Mouse (Mus musculus) embryonic facial prominence, embryonic 12.5 days (tissue): ENCODE measurements at regions not wholly inside any gene's neighbourhood (a gene's known extent, or its start where the extent isn't known, plus 50 kb on each side); places are given as distances from the start of the nearest gene placed in this dataset.

Experiments used
- ATAC-seq: fragments of 200-750 bp; cut with Nextera tagmentation; 2 replicates; pipeline ENCODE4 v1.8.0; 2017; ENCODE audit not compliant: insufficient number of reproducible peaks, insufficient read depth, low FRiP score, low TSS enrichment
- H3K27ac ChIP-seq: fragments of 300-500 bp; sonication (generic); 2 replicates; pipeline ENCODE4 v1.5.1; 2016; ENCODE audit warnings: mild to moderate bottlenecking
- H3K27me3 ChIP-seq: fragments of 300-500 bp; sonication (generic); 2 replicates; pipeline ENCODE4 v1.6.1; 2016; ENCODE audit warnings: mild to moderate bottlenecking, moderate library complexity
- H3K36me3 ChIP-seq: fragments of 300-500 bp; sonication (generic); 2 replicates; pipeline ENCODE4 v1.6.1; 2016; ENCODE audit warnings: mild to moderate bottlenecking
- H3K4me1 ChIP-seq: fragments of 300-500 bp; sonication (generic); 2 replicates; pipeline ENCODE4 v1.6.1; 2016
- H3K4me2 ChIP-seq: fragments of 300-500 bp; sonication (generic); replicated peaks from 2 replicates; pipeline ENCODE4 v1.6.1; 2016; ENCODE audit warnings: mild to moderate bottlenecking, moderate library complexity
- H3K4me3 ChIP-seq: fragments of 300-500 bp; sonication (generic); 2 replicates; pipeline ENCODE4 v1.5.1; 2016; ENCODE audit warnings: mild to moderate bottlenecking
- H3K9ac ChIP-seq: fragments of 300-500 bp; sonication (generic); 2 replicates; pipeline ENCODE4 v1.6.1; 2016; ENCODE audit warnings: mild to moderate bottlenecking, moderate library complexity
- H3K9me3 ChIP-seq: fragments of 300-500 bp; sonication (generic); 2 replicates; pipeline ENCODE4 v1.6.1; 2016; ENCODE audit warnings: mild to moderate bottlenecking, moderate library complexity
- WGBS: fragments of 180-500 bp; shearing (Covaris S2); methylation state at CpG from one replicate; pipeline ENCODE4 v1.1.7; 2016; 5-methylcytosine and 5-hydroxymethylcytosine counted together

DNA sequence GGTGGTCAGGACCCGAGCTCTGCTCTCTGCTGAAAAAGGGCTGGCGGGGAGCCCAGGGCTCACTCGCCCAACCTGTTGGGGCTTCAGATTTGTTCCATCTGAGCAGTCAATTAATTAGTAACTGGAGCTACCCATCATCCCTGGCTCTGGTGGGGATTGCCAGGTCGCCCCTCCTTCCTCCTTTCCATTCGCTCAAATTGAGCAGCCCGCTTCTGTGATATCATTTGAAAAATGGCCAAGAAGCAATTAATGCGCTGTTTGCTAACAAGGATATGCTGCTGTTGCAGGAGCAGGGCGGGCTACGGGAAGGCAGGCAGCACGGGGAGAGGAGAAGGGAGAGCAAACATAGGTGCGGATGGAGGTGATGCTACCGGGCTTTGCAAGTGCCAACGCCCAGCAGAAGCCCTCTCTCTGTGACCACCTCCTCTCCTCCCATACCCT, 76.3 kb upstream of the Pitx1 start:
- Histone ChIP-seq H3K9me3 (no peaks in the 10 kb centered on the region), H3K9ac (no peak overlapping the region), H3K27ac (no peak overlapping the region), H3K4me1 (peaks cover 5% of the 10 kb centered on the region; the same call in 1 of the 2 replicates), H3K4me2 (no peak overlapping the region), H3K36me3 (no peaks in the 10 kb centered on the region), H3K4me3 (no peak overlapping the region), H3K27me3 (no peaks in the 10 kb centered on the region)
- ATAC-seq = no peak
- 70% methylated on average over 13 of the region's 13 CpGs for WGBS

DNA sequence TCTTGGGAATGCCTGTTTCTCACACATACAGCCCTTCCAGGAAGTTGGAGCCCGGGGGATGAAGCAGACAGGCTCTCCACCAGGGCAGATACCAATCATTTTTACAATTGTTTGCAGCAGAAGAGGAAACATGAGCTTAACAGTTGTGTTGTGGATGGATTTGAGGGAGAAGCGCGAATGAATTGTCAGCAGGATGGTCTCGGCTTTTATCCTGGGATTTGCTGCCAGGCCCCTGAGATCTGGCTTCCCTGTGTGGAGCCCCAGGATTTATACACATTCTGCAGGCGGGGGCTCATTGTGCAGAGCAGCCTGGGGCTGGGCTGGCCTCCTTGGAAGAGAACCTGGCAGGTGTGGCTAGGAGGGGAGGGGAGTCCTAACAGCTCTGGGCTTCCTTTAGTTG, 73.9 kb upstream of the Pitx1 start:
- no peak overlapping the region for H3K4me2 ChIP-seq
- no peak for ATAC-seq
- 14% methylated on average over 5 of the region's 5 CpGs for WGBS

DNA sequence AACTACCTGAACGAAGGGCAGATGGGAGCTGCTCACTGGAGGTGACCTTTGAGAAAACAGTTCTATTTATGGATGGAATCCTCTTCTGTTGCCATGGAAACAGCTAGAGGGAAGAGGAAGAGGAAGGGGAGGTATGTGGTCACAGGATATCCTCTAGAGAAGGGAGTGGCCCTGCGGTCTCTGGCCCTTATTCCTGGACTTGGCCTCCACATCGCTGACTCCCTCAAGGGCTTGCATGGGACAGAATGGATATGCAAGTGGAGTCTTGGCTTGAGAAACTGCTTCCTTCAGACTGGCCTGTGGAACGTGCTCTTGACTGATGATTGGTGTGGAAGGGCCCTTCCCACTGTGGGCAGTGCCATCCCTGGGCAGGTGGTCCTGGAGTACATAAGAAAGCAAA, 68.9 kb upstream of the Pitx1 start:
- Histone ChIP-seq H3K4me1 (peaks cover 12% of the 10 kb centered on the region; the same call in 1 of the 2 replicates), H3K4me3 (no peak overlapping the region), H3K27ac (no peak overlapping the region), H3K27me3 (no peaks in the 10 kb centered on the region; the same call in 1 of the 2 replicates), H3K9ac (no peak overlapping the region), H3K9me3 (no peaks in the 10 kb centered on the region), H3K36me3 (no peaks in the 10 kb centered on the region), H3K4me2 (no peak overlapping the region)
- WGBS = 81% methylated on average over 4 of the region's 4 CpGs
- no peak for ATAC-seq

More for the DNA sequence above, 73.9 kb upstream of the Pitx1 start:
- Histone ChIP-seq H3K4me3 (no peak overlapping the region), H3K9ac (no peak overlapping the region), H3K27ac (peak overlapping the region; percentile 54; the same call in 1 of the 2 replicates), H3K36me3 (no peaks in the 10 kb centered on the region), H3K9me3 (no peaks in the 10 kb centered on the region), H3K4me1 (peaks cover 5% of the 10 kb centered on the region; the same call in 1 of the 2 replicates), H3K27me3 (no peaks in the 10 kb centered on the region)

DNA sequence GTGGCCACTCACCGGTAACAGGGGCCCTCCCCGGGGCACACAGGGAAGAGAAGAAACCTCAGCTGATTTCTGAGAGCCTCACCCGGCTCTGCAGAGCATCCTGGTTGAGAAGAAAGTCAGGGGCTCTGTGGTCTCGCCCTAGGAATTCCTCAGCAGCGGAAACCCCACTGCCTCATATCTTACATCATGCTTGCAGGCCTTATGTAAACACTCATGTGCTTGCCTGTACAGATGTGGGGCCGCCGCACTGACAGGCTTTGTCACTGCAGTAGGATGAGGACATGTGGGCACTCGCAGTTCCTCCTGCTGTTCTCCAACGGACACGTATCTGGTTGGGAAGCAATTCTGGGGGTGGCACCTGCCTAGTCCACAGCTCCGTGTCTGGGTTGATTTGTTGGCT, 66.3 kb upstream of the Pitx1 start:
- peaks cover 30% of the 10 kb centered on the region for H3K4me1 ChIP-seq
- ATAC-seq = no peak
- H3K9ac ChIP-seq = no peak overlapping the region
- H3K27me3 ChIP-seq = peaks cover 4% of the 10 kb centered on the region; the same call in 1 of the 2 replicates
- WGBS = 61% methylated on average over 11 of the region's 11 CpGs
- no peak overlapping the region for H3K4me3 ChIP-seq
- no peak overlapping the region for H3K4me2 ChIP-seq
- H3K36me3 ChIP-seq = no peaks in the 10 kb centered on the region
- no peaks in the 10 kb centered on the region for H3K9me3 ChIP-seq
- H3K27ac ChIP-seq = no peak overlapping the region

DNA sequence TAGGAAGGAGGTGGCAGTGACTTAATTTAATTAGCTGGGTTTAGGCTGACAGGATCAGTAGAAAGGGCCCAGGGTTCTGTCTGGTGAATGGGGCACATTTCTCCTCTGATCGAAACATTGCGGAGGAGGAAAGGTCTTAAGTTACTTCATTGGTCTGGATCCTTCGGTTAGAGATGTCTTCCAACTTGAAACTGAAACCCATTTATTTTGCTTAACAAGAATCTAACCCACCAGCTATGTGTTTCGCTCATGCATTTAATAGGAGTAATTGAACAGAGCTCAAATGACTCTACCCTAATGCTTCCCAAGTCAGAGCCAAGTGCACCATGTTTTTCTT, 64.2 kb upstream of the Pitx1 start:
- H3K9me3 ChIP-seq = no peaks in the 10 kb centered on the region
- WGBS = 67% methylated on average over 4 of the region's 4 CpGs
- peaks cover 4% of the 10 kb centered on the region; the same call in 1 of the 2 replicates for H3K27me3 ChIP-seq
- H3K27ac ChIP-seq = no peak overlapping the region
- H3K4me2 ChIP-seq = no peak overlapping the region
- H3K4me3 ChIP-seq = no peak overlapping the region
- H3K4me1 ChIP-seq = peaks cover 30% of the 10 kb centered on the region
- no peak overlapping the region for H3K9ac ChIP-seq
- H3K36me3 ChIP-seq = no peaks in the 10 kb centered on the region
- ATAC-seq = no peak

DNA sequence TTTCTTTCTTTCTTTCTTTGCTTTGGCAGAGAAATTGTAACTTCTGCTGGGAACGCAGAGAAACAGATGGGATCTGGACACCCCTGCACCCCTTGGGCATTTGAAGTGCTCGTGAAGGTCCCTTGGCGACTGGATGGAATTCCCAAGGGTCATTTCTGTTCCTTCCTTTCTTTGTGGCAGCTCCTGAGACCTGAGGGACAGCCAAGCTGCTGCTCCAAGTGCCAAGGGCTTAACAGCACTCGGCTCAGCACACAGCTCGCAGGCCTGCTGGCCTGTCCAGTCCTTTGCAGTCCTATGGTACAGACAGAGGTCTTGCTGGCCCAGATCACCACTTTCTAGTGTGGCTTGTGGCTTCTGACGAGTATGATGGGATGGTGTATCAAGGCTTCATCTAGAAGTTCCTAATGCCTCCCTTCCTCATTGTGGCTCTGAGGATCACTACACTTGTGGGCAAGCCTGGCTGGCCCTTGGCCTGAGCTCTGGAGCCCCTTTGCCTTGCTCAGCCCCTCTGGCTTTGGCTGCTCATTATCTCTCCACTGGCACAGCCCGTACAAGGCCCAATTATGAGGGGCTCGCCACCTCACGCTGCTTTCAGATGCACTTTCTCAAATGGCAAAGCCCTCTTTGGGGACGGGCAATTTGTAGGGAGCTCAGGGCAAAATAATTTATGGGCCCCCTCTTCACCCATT, 63.7 kb upstream of the Pitx1 start:
- no peak overlapping the region for H3K4me3 ChIP-seq
- ATAC-seq = no peak
- no peak overlapping the region for H3K4me2 ChIP-seq
- H3K36me3 ChIP-seq = no peaks in the 10 kb centered on the region
- peaks cover 4% of the 10 kb centered on the region; the same call in 1 of the 2 replicates for H3K27me3 ChIP-seq
- 65% methylated on average over 10 of the region's 10 CpGs for WGBS
- no peak overlapping the region for H3K9ac ChIP-seq
- no peak overlapping the region for H3K27ac ChIP-seq
- peaks cover 30% of the 10 kb centered on the region for H3K4me1 ChIP-seq
- no peaks in the 10 kb centered on the region for H3K9me3 ChIP-seq

DNA sequence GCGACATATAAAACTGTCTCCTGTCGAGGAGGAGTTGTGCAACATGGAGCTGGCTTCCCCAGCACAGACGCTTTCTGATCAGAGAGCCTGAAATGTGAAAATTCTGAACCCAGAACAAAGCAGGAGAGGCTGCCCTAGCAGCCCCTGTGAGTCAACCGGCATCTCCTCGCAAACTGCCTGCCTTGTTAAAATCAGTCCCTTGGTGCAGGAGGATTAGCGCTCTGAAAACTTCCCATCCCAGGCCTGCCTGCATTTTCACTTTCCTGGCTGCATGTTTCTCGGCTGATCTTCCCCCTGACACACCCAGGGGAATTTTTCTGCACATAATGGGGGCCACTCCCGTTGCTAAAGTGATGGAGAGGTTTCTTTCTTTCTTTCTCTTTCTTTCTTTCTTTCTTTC, 63.0 kb upstream of the Pitx1 start:
- peak overlapping the region; percentile 50; the same call in 1 of the 2 replicates for H3K27ac ChIP-seq
- no peak for ATAC-seq
- no peaks in the 10 kb centered on the region for H3K9me3 ChIP-seq
- peaks cover 30% of the 10 kb centered on the region for H3K4me1 ChIP-seq
- no peaks in the 10 kb centered on the region for H3K36me3 ChIP-seq
- H3K27me3 ChIP-seq = peaks cover 4% of the 10 kb centered on the region
- no peak overlapping the region for H3K4me2 ChIP-seq
- no peak overlapping the region for H3K4me3 ChIP-seq
- 34% methylated on average over 8 of the region's 8 CpGs for WGBS
- no peak overlapping the region for H3K9ac ChIP-seq

DNA sequence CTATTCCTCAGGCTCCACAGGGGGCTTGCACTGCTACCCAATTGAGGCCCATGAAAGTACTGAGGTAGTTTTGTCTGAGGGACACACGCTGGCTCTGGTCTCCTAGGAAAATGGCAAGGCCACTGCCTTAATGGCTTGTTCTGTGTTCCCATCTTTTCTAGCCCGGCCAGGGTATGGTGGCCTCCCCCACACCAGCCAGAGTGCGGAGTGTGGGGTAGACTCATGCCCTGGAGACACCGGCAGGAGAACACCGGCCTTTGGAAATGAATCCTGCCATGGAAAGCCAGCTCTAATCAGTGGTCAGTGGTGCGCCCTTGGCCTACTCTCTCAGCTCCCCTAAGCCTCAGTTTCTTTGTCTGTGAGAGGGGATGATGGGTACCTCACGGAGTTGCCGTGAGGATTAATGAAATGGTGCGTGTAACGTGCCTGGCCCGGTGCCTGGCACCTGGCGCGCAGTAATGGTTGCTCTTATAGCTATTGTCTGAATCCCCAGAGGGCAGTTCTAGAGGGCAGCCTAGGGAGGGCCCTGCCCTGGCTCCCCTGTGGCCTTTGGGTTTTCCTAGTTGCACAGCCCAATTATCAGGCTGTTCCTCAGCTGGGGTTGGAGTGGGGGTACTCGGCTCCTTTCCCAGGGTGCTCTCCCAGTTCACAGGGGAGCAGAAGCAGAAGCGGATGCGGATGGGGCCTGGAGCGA, 62.4 kb upstream of the Pitx1 start:
- Histone ChIP-seq H3K9ac (no peak overlapping the region), H3K36me3 (no peaks in the 10 kb centered on the region), H3K9me3 (no peaks in the 10 kb centered on the region), H3K4me3 (no peak overlapping the region), H3K4me2 (no peak overlapping the region), H3K27me3 (peaks cover 4% of the 10 kb centered on the region), H3K4me1 (peaks cover 30% of the 10 kb centered on the region), H3K27ac (peak overlapping the region; percentile 50; the same call in 1 of the 2 replicates)
- ATAC-seq = no peak
- 70% methylated on average over 17 of the region's 17 CpGs for WGBS

DNA sequence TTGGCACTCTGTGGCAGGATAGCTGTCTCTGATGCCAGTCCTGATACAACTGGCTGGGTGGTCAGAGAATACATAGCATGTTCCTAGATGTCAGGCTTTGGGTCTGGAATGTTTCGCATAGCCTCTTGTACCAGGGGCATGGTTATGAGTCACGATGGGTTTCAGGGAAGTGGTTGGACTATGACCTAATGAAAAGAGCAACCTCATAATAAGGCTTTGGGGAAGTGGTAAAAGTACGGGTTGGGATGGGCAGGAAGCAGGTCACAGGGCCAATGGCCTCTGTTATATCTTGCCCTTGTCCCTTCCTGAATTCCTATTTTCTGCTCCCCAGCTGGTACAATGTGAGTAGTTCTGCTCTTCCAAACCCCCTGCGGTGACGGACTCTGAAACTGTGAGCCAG, 59.5 kb upstream of the Pitx1 start:
- H3K9me3 ChIP-seq = no peaks in the 10 kb centered on the region
- H3K4me3 ChIP-seq = no peak overlapping the region
- H3K9ac ChIP-seq = no peak overlapping the region
- 88% methylated on average over 5 of the region's 5 CpGs for WGBS
- H3K4me1 ChIP-seq = peaks cover 25% of the 10 kb centered on the region
- H3K4me2 ChIP-seq = no peak overlapping the region
- H3K36me3 ChIP-seq = no peaks in the 10 kb centered on the region
- ATAC-seq = no peak
- no peak overlapping the region for H3K27ac ChIP-seq
- peaks cover 4% of the 10 kb centered on the region; the same call in 1 of the 2 replicates for H3K27me3 ChIP-seq

DNA sequence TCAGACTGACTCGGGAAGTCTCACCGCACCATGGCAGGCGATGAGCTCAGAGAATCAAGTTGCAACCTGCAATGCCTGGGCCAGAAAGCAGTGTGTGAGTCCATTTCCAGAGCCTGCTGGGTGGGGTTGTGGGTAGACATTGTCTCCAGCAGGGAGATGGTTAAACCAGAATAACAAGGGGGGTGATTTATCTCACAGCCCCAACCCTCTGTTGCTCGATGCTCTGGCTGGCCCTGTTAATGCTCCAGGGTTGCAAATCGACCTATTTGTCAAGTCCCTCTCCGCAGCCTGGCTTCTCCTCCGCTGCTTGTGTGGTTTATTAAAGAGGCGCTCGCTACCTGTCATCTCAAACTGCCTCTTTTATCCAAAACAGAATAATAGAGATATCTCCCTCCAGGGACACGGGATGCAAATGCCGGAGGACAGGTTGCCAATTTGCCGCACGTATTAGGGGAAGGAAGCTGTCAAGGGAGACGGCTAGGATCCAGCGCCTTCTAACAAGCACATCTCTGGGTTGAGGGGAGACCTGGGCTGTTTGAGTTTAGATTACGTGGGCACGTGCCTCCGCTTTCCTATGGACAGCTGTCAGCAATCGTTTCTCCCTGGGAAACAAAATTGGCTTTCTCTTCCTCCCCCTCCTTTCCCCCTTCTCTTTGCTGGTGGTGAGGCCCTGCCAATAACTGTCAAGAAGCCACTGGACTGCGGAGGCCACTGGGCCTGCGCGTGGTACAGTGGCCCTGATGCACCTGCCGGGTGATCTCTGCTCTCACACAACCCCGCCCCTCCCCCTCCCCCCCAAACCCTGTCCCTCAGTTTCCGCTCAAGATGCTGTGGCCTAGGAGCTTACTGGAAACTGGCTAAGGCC, 57.4 kb upstream of the Pitx1 start:
- H3K9me3 ChIP-seq = no peaks in the 10 kb centered on the region
- WGBS = 63% methylated on average over 25 of the region's 25 CpGs
- no peak overlapping the region for H3K4me2 ChIP-seq
- H3K9ac ChIP-seq = no peak overlapping the region
- H3K27ac ChIP-seq = no peak overlapping the region
- peaks cover 8% of the 10 kb centered on the region for H3K4me1 ChIP-seq
- no peak overlapping the region for H3K4me3 ChIP-seq
- H3K27me3 ChIP-seq = peaks cover 3% of the 10 kb centered on the region; the same call in 1 of the 2 replicates
- H3K36me3 ChIP-seq = no peaks in the 10 kb centered on the region
- no peak for ATAC-seq

DNA sequence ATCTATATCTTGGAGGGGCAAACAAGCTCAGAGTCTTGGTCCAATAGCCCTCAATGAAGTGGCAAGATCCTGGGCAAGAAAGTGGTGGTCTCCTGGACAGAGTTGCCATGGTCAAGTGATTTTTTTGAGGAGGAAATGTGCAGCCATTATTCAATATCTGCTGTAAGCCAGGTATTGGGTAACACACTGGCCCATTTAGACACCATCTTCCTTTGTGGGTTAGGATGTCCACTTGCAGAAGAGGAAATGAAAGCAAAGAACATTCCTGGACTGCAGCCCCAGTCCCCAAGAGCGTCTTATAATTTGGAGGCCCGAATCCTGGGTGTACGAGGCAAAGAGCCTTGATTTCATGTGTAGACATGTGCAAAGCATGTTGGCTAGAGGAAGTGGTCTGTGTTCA, 56.3 kb upstream of the Pitx1 start:
- no peak for ATAC-seq
- WGBS = 87% methylated on average over 3 of the region's 3 CpGs
- peaks cover 3% of the 10 kb centered on the region; the same call in 1 of the 2 replicates for H3K27me3 ChIP-seq
- H3K4me1 ChIP-seq = no peaks in the 10 kb centered on the region
- H3K9me3 ChIP-seq = no peaks in the 10 kb centered on the region
- no peak overlapping the region for H3K4me2 ChIP-seq
- no peak overlapping the region for H3K9ac ChIP-seq
- H3K27ac ChIP-seq = no peak overlapping the region
- no peaks in the 10 kb centered on the region for H3K36me3 ChIP-seq
- no peak overlapping the region for H3K4me3 ChIP-seq
